Mouse (Mus musculus): Measurements from ENCODE around the gene Mbtps2.
A peak's percentile ranks its signal among the peaks of the same experiment; 100 is the strongest.

DNA sequence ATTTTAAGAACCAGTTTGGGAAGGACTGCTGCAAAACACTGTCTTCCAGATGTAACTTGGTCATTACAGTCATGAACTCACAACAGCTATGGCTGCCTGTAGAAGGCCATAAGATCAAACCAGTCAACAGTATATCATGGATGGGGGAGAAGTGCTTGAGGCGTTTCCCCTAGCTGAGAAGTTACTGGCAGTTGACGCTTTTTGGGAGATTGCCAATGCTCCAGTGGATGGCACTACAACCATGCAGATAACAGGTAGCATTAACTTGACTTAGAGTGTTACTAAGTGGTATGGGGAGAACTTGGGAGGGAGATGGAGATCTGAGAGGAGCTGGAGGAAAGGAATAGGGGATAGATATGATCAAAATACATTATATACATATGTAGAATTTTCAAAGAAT lies 23.8 kb downstream of the Mbtps2 start:
- TF ChIP-seq USF2 (IDR thresholded peaks at IDR 0.05; ENCODE audit: borderline replicate concordance in 1 of 2, insufficient read depth in 1 of 2, low read depth in 1 of 2, low read length in 2 of 2) (no peak), CTCF (IDR thresholded peaks at IDR 0.05 in 2 of 3, conservative IDR thresholded peaks at IDR 0.05 in 1 of 3; ENCODE audit: control insufficient read depth in 1 of 3, insufficient read depth in 1 of 3, low read depth in 2 of 3, low read length in 3 of 3, poor library complexity in 1 of 3, severe bottlenecking in 1 of 3) (no peak), NRF1 (IDR thresholded peaks at IDR 0.05; ENCODE audit: insufficient read depth, low read depth, low read length, poor library complexity, severe bottlenecking) (no peak), GATA1 (IDR thresholded peaks at IDR 0.05; ENCODE audit: low read depth, low read length) (peak; percentile 45; the same call in 1 of the 2 replicates), GABPA (IDR thresholded peaks at IDR 0.05; ENCODE audit: low read depth, low read length) (no peak)
